Mouse (Mus musculus) urinary bladder, adult 2 months (tissue): Measurements from ENCODE around the gene St8sia6. TPM values are rescaled to one million over a fixed set of nuclear protein-coding genes. Genes with fewer than 3 reads are reported as not detected.
"Not testable (repeated sequence)": the region's sequence is repeated elsewhere in the genome, so short reads cannot be mapped to it uniquely, and the experiment has no call there.

Experiments used
- DNase-seq: peaks from one replicate; pipeline ENCODE4 v3.0.0; 2022; ENCODE audit warnings: low spot score
- polyA plus RNA-seq: library from polyadenylated mRNA; depleted of rRNA; stranded (reverse); fragments of >200 nt; gene quantifications from 2 replicates; pipeline ENCODE4 v1.2.3, GENCODE M21; 2012; rRNA removed

The St8sia6 gene
- polyA plus RNA-seq, 1 experiment: 15.1 TPM

GRCm38 (mm10) chr2:13634866-13635265 is 159.0 kb downstream of the St8sia6 start:
- DNase-seq: no peak

GRCm38 (mm10) chr2:13630136-13630832 is 163.6 kb downstream of the St8sia6 start:
- DNase-seq: no peak

- DNase-seq: not testable (repeated sequence)
These were observed 190.2 kb downstream of the St8sia6 start for GRCm38 (mm10) chr2:13603636-13604035.

- DNase-seq: no peak
These were observed 190.8 kb downstream of the St8sia6 start for GRCm38 (mm10) chr2:13603093-13603492.

Other genes with a start within 250 kb of the St8sia6 start
- gene Trdmt1, start 249.4 kb downstream of the St8sia6 start, polyA plus RNA-seq: 9.8 and 10.0 TPM in 2 replicates
- gene Vim, start 220.1 kb downstream of the St8sia6 start, polyA plus RNA-seq: 971 and 1,095 TPM in 2 replicates